Mouse (Mus musculus) liver, postnatal 0 days (tissue): ENCODE measurements at regions not wholly inside any gene's neighbourhood (a gene's known extent, or its start where the extent isn't known, plus 50 kb on each side); places are given as distances from the start of the nearest gene placed in this dataset.

ENCODE experiments used
- CTCF ChIP-seq: sonication (generic); IDR thresholded peaks from 2 replicates; pipeline ENCODE4 v1.5.1; 2016; ENCODE audit warnings: antibody characterized with exemption, low read depth
- EP300 ChIP-seq: IDR thresholded peaks from 2 replicates; pipeline ENCODE4 v1.6.1; 2016; ENCODE audit warnings: antibody characterized with exemption, low read depth, mild to moderate bottlenecking

- no peak for TF ChIP-seq CTCF
- TF ChIP-seq EP300, result no peak
Measured at GRCm38 (mm10) chr2:148605425-148605930, 66.9 kb upstream of the Nxt1 start.
